Mouse (Mus musculus) CD4-positive helper T cell, adult 2 months (primary cell): ENCODE data around the gene Disp1.

Source experiments
- DNase-seq: peaks from one replicate; pipeline ENCODE4 v3.0.0-alpha.2; 2012; ENCODE audit warnings: low read depth, missing footprints, low spot score

Disp1 gene

GRCm38 (mm10) chr1:183086843-183087242 is 134.5 kb downstream of the Disp1 start:
- DNase-seq, result no peak

DNA sequence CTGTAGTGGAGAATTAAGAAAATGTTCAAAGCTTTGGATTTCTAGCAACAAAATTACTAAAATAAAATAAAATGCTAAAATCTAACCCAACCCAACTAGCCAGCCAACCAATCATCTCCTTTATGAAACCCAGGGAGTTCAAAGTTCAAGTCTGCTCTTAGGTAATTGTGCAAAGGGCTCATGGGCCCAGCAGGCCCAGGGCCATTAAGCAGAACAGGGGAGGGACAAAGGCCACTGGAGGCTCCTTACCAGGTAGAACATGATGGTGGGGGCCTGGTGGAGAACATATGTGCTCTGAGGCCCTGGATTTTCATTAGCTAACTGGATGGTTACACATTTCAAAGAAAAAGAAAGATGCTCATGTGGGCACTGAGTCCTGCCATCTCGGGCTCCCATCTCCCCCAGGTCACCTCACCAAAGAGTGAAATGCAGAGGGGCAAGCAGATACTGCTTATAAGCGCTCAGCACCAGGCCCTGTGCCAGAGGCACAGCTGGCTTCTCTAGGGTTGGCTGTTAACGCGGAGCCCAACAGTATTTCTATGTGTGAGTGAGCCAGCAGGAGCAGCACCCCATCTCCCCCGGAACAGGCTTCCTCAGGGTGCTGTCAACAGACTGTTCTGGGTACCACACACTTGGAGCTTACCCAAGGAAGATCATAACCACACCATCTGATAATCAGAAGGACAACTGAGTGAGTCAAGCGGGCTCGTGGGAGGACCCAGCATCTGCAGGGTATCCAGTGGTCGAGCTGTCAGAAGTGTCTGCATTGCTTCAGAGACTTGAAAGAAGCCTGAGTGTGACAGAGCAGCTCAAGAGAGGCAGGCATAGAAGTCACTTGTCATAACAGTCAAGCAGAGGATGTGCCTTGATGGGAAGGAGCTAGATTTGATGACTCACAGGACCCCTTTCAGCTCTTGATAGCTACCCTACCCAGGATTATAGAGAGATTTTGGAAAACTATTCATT is 137.0 kb downstream of the Disp1 start:
- DNase-seq, result no peak

DNA sequence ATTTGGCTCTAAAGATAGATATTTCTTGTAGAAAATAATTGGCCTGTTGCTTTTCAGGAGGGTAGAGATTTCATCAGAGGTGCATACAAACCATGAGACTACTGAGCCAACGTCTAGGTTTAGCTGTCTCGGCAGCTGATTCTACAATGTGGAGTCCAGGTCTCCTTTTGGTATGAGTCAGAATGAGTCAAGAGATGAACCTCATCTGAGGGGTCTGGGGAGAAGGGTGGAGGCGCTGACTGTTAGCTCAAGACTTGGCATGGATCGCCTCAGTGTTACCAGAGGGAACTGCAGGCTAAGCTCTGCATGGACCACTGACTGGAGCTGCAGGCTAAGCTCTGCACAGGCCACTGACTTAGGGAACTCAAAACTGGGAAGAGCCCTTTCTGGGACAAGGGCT is 138.9 kb downstream of the Disp1 start:
- no peak for DNase-seq

- DNase-seq, result no peak
Measured at GRCm38 (mm10) chr1:183081126-183081525, 140.2 kb downstream of the Disp1 start.

DNA sequence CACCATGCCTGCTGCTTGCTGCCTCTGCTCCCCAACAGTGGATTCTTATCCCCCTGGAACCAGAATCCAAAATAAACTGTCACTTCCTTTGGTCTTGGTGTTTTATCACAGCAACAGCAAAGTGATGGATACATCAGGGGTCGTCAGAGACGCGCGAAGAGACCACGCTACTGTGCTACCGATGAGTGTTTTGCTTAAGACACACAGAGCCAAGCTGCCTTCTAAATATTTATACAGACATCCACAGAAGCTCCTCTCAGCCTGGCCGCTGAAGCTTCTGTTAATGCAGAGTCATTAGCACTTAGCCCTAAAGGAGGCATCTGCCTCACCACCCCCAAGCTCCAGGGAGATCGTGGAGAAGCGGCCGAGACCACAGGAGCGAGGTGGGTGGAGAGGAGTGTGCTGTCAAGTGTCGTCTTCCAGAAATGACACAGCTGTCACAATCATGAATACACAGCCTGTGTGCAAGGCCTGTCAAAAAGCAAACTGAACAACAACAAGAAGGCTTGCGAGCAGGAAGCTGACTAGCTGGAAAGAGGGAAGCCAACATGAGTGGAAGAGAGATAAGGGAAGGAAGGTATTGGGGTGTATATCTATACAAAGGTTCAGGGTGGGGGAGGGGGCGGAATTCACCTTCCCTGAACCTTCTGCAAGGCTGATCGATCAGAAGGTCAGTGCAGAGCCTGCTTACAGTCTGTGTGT is 146.1 kb downstream of the Disp1 start:
- no peak for DNase-seq

DNA sequence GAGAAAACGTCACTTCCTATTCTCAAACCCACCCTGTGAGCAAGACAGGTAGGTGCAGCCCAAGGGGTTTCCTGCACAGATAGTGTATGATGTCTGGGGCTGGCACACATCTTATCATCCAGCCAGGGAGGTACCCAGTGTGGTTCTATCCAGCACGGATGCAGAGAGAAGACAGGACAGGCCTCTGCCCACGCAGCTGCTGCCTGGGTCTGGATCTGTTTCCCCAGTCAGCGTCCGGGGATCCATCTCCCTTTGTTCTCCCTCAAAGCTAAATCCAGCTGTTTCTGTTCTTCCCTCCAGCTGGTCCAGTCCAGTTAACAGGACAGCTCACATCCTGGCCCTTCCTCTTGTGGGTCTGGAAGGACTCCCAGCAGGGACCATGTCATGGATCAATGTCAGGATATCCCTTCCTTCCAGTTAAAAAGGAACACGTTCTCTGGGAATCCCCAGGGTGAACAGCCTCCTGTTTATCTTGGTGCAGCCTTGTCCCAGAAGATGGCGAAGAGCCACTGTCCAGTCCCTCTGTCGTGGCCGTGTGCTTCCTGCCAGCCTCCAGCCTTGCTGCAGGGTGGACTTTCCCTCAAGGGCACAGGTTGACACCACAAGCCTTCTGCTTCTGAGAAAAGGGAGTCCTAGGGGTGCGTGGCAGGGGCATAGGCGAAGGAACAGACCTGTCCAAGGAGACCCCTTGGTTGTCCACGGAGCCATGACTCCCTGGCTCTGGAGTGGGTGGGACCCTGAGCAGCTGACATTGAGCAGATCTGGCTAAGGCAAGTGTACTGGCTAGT is 148.9 kb downstream of the Disp1 start:
- DNase-seq, result no peak

DNA sequence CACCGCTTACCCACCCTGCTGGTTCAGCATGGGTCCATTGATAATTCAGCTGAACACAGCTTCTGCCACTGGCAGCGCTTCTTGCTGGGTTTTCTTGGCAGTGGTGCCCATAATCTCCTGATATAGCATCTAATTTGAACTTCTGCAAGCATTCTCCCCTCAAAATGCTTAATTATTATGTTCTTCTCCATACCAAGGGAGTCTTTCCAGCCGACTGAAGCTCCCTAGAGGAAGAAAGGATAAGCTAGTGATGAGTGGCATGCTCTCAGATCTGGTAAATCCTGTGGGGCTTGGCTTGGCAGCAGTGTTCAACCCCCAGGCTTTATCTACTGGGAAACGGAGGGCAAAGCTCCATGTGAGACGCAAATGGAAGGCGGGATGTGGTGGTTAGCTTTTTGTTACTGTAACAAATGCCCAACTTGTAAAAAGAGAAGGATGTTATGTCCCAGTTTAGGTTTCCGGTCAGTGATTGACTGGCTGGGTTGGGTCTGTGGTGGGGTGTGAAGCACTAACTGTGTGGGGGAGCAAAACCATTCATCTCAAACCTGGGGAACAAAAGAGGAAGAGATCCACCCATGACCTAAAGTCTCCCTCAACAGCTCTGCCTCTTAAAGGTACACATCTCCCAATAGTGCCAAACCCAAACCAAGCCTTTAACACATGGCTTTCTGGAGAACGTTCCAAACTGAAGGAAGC is 151.2 kb downstream of the Disp1 start:
- DNase-seq, result no peak

DNA sequence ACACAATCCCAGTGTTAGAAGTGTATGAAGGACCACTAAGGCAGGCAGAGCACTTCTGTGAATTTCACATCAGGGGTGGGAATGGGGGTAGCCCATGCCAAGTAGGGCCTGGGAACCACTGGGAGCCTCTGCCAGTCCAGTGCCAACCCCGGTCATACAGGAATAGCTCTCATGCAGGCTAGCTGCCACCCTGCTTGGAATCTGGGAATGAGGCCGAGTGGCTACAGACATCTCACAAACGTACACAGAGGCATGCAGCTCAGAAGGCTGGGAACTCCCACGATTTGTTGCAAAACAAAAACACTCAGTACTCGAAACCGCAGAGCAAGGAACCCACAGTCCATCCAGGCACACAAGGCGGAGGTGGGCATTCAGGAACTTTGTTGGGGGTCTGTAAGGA is 153.5 kb downstream of the Disp1 start:
- no peak for DNase-seq

- no peak for DNase-seq
Measured at GRCm38 (mm10) chr1:183066981-183067380, 154.3 kb downstream of the Disp1 start.

GRCm38 (mm10) chr1:183060611-183061010 is 160.7 kb downstream of the Disp1 start:
- no peak for DNase-seq

- no peak for DNase-seq
Measured at GRCm38 (mm10) chr1:183056289-183056655, 165.1 kb downstream of the Disp1 start.

- DNase-seq, result no peak
Measured at GRCm38 (mm10) chr1:183055608-183056288, 165.6 kb downstream of the Disp1 start.

- DNase-seq, result peak; percentile 16
Measured at GRCm38 (mm10) chr1:183052663-183053062, 168.7 kb downstream of the Disp1 start.

DNA sequence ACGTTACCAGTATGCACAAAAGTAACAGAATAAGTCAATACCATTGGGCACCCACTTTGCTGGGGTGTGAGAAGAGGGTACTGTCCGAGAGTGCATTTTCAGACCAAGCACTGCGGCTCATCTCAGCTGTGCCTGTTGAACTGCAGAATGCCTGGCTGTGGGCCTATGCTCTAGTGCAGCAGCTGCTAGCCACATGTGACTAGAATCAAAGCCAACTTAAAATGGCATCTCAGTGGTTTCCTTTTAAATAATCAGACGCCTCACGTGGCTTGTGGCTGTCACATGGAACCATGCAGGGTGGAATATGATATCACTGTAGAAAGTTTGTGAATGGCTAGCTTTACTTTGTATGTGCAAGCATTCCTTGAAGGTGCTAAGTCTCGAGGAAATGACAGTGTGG is 172.0 kb downstream of the Disp1 start:
- no peak for DNase-seq

- DNase-seq, result no peak
Measured at GRCm38 (mm10) chr1:183047913-183048523, 173.3 kb downstream of the Disp1 start.

- no peak for DNase-seq
Measured at GRCm38 (mm10) chr1:183047191-183047912, 174.0 kb downstream of the Disp1 start.

- DNase-seq, result no peak
Measured at GRCm38 (mm10) chr1:183046081-183046480, 175.2 kb downstream of the Disp1 start.

- DNase-seq, result no peak
Measured at GRCm38 (mm10) chr1:183043161-183043812, 178.0 kb downstream of the Disp1 start.

GRCm38 (mm10) chr1:183041703-183042102 is 179.6 kb downstream of the Disp1 start:
- DNase-seq, result no peak
